Mouse (Mus musculus) embryonic facial prominence, embryonic 12.5 days (tissue): ENCODE measurements around the gene Gpr39. TPM values are rescaled to one million over a fixed set of nuclear protein-coding genes. Genes with fewer than 3 reads are reported as not detected.

ENCODE experiments used
- ATAC-seq: fragments of 200-750 bp; cut with Nextera tagmentation; 2 replicates; pipeline ENCODE4 v1.8.0; 2017; ENCODE audit not compliant: insufficient number of reproducible peaks, insufficient read depth, low FRiP score, low TSS enrichment
- H3K27ac ChIP-seq: fragments of 300-500 bp; sonication (generic); 2 replicates; pipeline ENCODE4 v1.5.1; 2016; ENCODE audit warnings: mild to moderate bottlenecking
- H3K27me3 ChIP-seq: fragments of 300-500 bp; sonication (generic); 2 replicates; pipeline ENCODE4 v1.6.1; 2016; ENCODE audit warnings: mild to moderate bottlenecking, moderate library complexity
- H3K36me3 ChIP-seq: fragments of 300-500 bp; sonication (generic); 2 replicates; pipeline ENCODE4 v1.6.1; 2016; ENCODE audit warnings: mild to moderate bottlenecking
- H3K4me1 ChIP-seq: fragments of 300-500 bp; sonication (generic); 2 replicates; pipeline ENCODE4 v1.6.1; 2016
- H3K4me2 ChIP-seq: fragments of 300-500 bp; sonication (generic); replicated peaks from 2 replicates; pipeline ENCODE4 v1.6.1; 2016; ENCODE audit warnings: mild to moderate bottlenecking, moderate library complexity
- H3K4me3 ChIP-seq: fragments of 300-500 bp; sonication (generic); 2 replicates; pipeline ENCODE4 v1.5.1; 2016; ENCODE audit warnings: mild to moderate bottlenecking
- H3K9ac ChIP-seq: fragments of 300-500 bp; sonication (generic); 2 replicates; pipeline ENCODE4 v1.6.1; 2016; ENCODE audit warnings: mild to moderate bottlenecking, moderate library complexity
- H3K9me3 ChIP-seq: fragments of 300-500 bp; sonication (generic); 2 replicates; pipeline ENCODE4 v1.6.1; 2016; ENCODE audit warnings: mild to moderate bottlenecking, moderate library complexity
- WGBS: fragments of 180-500 bp; shearing (Covaris S2); methylation state at CpG from one replicate; pipeline ENCODE4 v1.1.7; 2016; 5-methylcytosine and 5-hydroxymethylcytosine counted together
- polyA plus RNA-seq: library from polyadenylated mRNA; unstranded; fragments of >200 nt; fragmentation: Nextera tagmentation; extraction: Ambion mirVana; gene quantifications from 2 replicates; pipeline ENCODE4 v1.2.1, GENCODE M21; 2016

Gene Gpr39
- polyA plus RNA-seq, 1 experiment from 2014 or later, result not detected

GRCm38 (mm10) chr1:125731854-125732253 lies 55.1 kb downstream of the Gpr39 start:
- Histone ChIP-seq H3K4me3 (no peak overlapping the region), H3K27ac (no peak overlapping the region), H3K9me3 (no peaks in the 10 kb centered on the region), H3K36me3 (no peaks in the 10 kb centered on the region), H3K9ac (no peak overlapping the region), H3K27me3 (no peaks in the 10 kb centered on the region), H3K4me1 (no peaks in the 10 kb centered on the region), H3K4me2 (no peak overlapping the region)
- ATAC-seq, result no peak
- WGBS, result 84% methylated on average over 4 of the region's 4 CpGs

- Histone ChIP-seq H3K9me3 (no peaks in the 10 kb centered on the region), H3K4me3 (no peak overlapping the region), H3K27me3 (no peaks in the 10 kb centered on the region), H3K4me1 (no peaks in the 10 kb centered on the region), H3K4me2 (no peak overlapping the region), H3K27ac (no peak overlapping the region), H3K9ac (no peak overlapping the region), H3K36me3 (no peaks in the 10 kb centered on the region)
- ATAC-seq, result no peak
- 84% methylated on average over 4 of the region's 4 CpGs for WGBS
These were observed 68.0 kb downstream of the Gpr39 start for GRCm38 (mm10) chr1:125744766-125745165.

- ATAC-seq, result no peak
These were observed 78.7 kb downstream of the Gpr39 start for GRCm38 (mm10) chr1:125755335-125755996.

DNA sequence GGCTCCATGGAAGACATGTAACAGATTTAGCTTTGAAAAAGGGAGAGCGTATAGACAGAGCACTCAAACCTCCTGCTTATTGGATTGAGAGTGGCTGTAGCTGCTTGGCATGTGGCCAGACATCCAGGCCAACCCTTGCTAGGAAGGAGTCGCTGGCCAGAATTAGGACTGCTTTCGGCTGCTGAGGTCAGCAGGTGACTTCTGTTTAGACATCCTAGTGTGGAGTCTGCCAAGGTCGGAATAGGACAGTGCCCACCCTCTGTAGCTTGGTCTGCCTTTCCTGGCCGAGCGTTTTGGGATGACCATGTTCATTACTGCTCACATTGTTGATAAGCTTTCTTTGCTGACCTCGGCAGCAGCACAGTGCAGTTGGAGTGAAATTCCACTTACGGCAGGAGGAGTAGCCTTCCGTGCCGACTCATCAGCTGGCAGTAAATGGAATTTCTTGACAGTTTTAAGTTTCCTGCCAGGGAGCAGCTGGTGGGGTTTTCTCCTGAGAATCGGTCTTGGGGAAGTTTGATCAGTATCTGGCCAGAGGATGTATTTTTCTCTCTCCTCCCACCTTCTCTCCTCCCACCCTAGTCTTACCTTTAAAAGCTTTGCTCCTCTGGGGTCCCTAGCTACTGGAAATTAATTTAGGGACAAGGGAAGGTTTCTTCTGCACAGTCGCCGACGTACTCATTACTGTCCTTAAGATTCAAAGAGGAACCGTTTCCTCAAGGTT lies 83.3 kb downstream of the Gpr39 start:
- no peaks in the 10 kb centered on the region for H3K27me3 ChIP-seq
- no peak overlapping the region for H3K4me3 ChIP-seq
- no peak overlapping the region for H3K9ac ChIP-seq
- 72% methylated on average over 15 of the region's 15 CpGs for WGBS
- H3K27ac ChIP-seq, result no peak overlapping the region
- H3K36me3 ChIP-seq, result no peaks in the 10 kb centered on the region
- no peaks in the 10 kb centered on the region for H3K4me1 ChIP-seq
- ATAC-seq, result no peak
- H3K4me2 ChIP-seq, result no peak overlapping the region
- no peaks in the 10 kb centered on the region for H3K9me3 ChIP-seq

More at GRCm38 (mm10) chr1:125755335-125755996, 78.7 kb downstream of the Gpr39 start:
- Histone ChIP-seq H3K4me2 (no peak overlapping the region), H3K9ac (no peak overlapping the region), H3K27me3 (no peaks in the 10 kb centered on the region), H3K27ac (no peak overlapping the region), H3K9me3 (no peaks in the 10 kb centered on the region), H3K36me3 (no peaks in the 10 kb centered on the region), H3K4me1 (no peaks in the 10 kb centered on the region), H3K4me3 (no peak overlapping the region)
- 77% methylated on average over 4 of the region's 4 CpGs for WGBS

DNA sequence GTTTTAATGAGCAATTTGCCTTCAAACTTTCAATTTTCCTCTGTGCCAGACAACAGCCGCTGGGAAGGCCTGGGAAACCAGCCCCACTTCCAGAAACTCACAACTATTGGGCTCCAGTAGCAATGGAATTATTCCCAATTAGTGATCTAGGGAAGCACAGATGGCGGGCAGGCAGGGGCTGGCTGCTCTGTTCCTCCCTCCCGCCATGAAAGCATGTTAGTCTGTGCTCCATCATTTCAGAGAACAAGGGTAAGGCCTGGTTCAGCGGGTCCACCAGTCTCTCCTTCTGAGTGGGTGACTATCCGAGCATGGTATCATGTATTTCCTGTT lies 83.9 kb downstream of the Gpr39 start:
- Histone ChIP-seq H3K4me1 (no peaks in the 10 kb centered on the region), H3K27me3 (no peaks in the 10 kb centered on the region), H3K9ac (no peak overlapping the region), H3K9me3 (no peaks in the 10 kb centered on the region), H3K36me3 (no peaks in the 10 kb centered on the region), H3K27ac (no peak overlapping the region), H3K4me2 (no peak overlapping the region), H3K4me3 (no peak overlapping the region)
- WGBS, result 67% methylated on average over 5 of the region's 5 CpGs
- no peak for ATAC-seq

DNA sequence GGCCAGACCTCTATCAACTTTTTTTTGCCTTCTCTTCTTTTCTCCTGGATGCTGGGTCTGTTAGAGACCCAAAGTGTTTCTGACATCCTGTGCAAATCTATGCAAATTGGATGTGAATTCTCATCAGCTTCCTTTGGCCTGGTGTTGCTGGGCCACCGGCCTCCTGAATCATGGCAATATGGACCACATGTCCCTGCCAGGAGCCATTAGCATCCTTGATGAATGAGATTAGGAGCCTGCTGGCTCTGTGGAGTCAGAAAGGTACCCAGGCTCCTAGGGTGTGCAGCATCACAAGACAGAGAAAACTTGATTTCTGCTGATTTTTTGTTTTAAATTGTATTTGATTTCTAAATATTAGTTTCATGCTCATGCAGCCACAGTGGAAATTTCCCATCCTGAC lies 85.3 kb downstream of the Gpr39 start:
- no peak overlapping the region for H3K4me2 ChIP-seq
- no peak overlapping the region for H3K4me3 ChIP-seq
- H3K27me3 ChIP-seq, result no peaks in the 10 kb centered on the region
- H3K36me3 ChIP-seq, result no peaks in the 10 kb centered on the region
- H3K9me3 ChIP-seq, result no peaks in the 10 kb centered on the region
- no peak overlapping the region for H3K27ac ChIP-seq
- H3K9ac ChIP-seq, result no peak overlapping the region
- no peak for ATAC-seq
- H3K4me1 ChIP-seq, result no peaks in the 10 kb centered on the region
- WGBS, result 58% methylated on average over 1 of the region's 1 CpGs

GRCm38 (mm10) chr1:125789804-125790203 lies 113.0 kb downstream of the Gpr39 start:
- ATAC-seq, result no peak
- H3K9me3 ChIP-seq, result no peaks in the 10 kb centered on the region
- 26% methylated on average over 4 of the region's 4 CpGs for WGBS
- no peak overlapping the region for H3K9ac ChIP-seq
- H3K4me3 ChIP-seq, result no peak overlapping the region
- H3K4me1 ChIP-seq, result no peaks in the 10 kb centered on the region
- H3K4me2 ChIP-seq, result no peak overlapping the region
- H3K36me3 ChIP-seq, result no peaks in the 10 kb centered on the region
- H3K27ac ChIP-seq, result no peak overlapping the region
- no peaks in the 10 kb centered on the region for H3K27me3 ChIP-seq

DNA sequence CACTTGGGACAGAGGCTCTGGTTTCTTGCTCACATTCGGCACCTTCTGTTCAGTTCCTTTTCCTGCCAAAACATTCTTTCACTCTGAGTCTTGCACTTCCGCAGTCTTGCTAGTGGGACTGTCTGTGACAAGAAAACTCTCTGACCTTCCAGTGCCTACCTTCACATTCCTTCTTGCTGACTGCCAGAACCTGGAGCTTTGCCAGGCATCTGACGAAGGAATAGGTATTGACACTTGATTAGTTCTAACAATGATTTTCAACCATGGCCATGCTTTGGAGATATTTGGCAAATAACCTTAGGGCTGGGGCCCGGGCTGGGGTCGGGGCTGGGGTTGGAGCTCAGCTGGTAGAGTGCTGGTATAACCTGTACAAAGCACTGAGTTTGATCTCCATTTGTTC lies 123.7 kb downstream of the Gpr39 start:
- Histone ChIP-seq H3K4me2 (no peak overlapping the region), H3K9ac (no peak overlapping the region), H3K36me3 (no peaks in the 10 kb centered on the region), H3K4me3 (no peak overlapping the region), H3K4me1 (no peaks in the 10 kb centered on the region), H3K27me3 (no peaks in the 10 kb centered on the region), H3K27ac (no peak overlapping the region), H3K9me3 (peaks cover 14% of the 10 kb centered on the region)
- 89% methylated on average over 5 of the region's 5 CpGs for WGBS
- ATAC-seq, result no peak

DNA sequence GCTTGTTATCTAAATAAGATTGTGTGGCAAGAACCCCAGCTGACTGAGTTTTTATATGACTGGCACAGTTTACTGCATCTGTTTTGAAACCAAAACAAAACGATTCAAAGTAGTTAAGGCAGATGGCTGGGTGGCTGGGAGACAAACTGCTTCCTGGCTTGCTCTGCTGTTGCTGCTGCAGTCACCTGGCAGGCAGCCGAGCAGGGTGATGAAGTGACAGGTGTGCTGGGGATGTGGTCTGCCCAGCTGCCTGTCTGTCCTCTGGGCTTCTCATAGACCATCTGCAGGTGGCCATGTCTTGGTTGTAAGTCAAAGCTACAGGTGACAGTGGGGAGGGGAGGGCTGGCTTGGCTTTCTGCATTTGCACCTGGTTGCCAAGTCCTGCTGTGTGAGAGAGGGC lies 131.6 kb downstream of the Gpr39 start:
- H3K9me3 ChIP-seq, result no peaks in the 10 kb centered on the region
- no peaks in the 10 kb centered on the region for H3K27me3 ChIP-seq
- H3K4me1 ChIP-seq, result no peaks in the 10 kb centered on the region
- no peak overlapping the region for H3K4me2 ChIP-seq
- H3K4me3 ChIP-seq, result no peak overlapping the region
- H3K9ac ChIP-seq, result no peak overlapping the region
- H3K36me3 ChIP-seq, result no peaks in the 10 kb centered on the region
- no peak overlapping the region for H3K27ac ChIP-seq
- WGBS, result 68% methylated on average over 2 of the region's 2 CpGs
- no peak for ATAC-seq

DNA sequence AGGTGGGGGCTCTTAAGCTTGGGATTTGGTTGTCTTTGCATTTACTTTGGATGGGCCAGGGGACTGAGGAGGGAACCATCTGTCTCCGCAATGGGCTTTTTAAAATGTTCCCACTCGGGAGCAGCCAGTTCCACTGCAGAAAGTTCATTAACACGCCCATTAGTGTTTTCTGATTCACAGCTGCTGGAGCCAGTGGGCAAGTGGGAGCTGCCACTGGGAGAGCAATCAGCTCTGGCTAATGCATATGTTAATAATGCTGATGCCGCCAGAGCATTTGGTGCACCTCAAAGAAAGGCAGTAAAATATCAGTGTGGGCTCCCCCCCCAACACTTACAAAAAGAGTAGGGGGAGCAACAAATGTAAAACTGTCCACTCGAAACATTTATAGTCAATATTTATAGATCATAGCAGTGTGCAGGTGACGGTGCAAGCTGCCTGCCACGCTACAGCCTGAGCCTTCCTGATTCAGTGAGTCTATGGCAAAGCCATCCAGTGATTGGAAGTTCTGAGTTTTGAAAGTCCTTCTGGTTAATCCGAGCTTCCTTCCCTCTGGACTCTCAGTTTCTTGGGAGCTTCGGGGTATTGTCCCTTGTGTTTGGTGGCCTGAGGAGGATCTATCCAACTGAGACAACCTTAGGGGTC lies 136.5 kb downstream of the Gpr39 start:
- no peak overlapping the region for H3K4me3 ChIP-seq
- no peak overlapping the region for H3K27ac ChIP-seq
- no peak overlapping the region for H3K4me2 ChIP-seq
- no peaks in the 10 kb centered on the region for H3K27me3 ChIP-seq
- no peaks in the 10 kb centered on the region for H3K9me3 ChIP-seq
- H3K9ac ChIP-seq, result no peak overlapping the region
- WGBS, result 80% methylated on average over 9 of the region's 9 CpGs
- no peak for ATAC-seq
- no peaks in the 10 kb centered on the region for H3K4me1 ChIP-seq
- no peaks in the 10 kb centered on the region for H3K36me3 ChIP-seq

DNA sequence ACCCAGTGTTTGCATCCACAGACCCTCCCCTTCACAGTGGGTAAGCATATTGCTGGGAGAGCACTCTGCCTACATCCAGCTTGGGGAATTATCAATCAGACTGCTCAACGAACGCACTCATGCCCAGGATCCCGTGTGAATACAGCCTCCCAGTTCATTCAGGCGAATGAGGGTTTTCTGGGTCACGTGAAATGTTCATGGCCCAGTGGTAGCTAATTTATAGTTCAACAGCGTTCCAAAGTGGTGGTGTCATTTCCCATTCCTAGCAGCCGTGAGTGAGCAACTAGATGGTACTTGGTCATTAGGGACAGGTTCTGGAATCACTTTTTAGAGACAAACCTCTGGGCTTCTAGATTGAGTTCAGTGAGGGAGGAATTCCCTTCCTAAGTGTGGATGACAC lies 144.3 kb downstream of the Gpr39 start:
- Histone ChIP-seq H3K36me3 (no peaks in the 10 kb centered on the region), H3K9ac (no peak overlapping the region), H3K27ac (no peak overlapping the region), H3K4me2 (no peak overlapping the region), H3K4me3 (no peak overlapping the region), H3K27me3 (no peaks in the 10 kb centered on the region), H3K9me3 (no peaks in the 10 kb centered on the region), H3K4me1 (no peaks in the 10 kb centered on the region)
- ATAC-seq, result no peak
- 84% methylated on average over 7 of the region's 7 CpGs for WGBS

DNA sequence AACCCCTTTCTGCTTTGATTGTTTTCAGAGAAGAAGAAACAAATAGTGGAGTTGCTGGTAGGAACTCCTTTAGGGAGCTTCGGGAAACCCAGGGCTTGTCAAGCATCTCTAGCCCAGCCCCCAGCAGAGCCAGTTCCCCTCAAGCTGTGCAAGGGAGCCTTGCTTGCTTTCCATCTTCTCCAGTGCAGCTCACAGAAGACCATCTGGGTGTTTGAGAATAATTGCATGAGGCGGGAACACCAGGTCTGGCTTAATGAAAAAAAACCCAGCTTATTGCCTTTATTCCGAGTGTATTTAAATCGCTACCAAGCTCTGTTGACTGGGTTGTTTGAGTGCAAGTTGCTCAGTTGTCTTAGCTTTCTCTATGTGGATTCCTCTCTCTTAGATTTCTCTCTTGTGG lies 146.8 kb downstream of the Gpr39 start:
- Histone ChIP-seq H3K4me2 (no peak overlapping the region), H3K36me3 (no peaks in the 10 kb centered on the region), H3K27ac (no peak overlapping the region), H3K9me3 (no peaks in the 10 kb centered on the region), H3K4me3 (no peak overlapping the region), H3K9ac (no peak overlapping the region), H3K4me1 (no peaks in the 10 kb centered on the region), H3K27me3 (no peaks in the 10 kb centered on the region)
- no peak for ATAC-seq
- 72% methylated on average over 4 of the region's 4 CpGs for whole genome bisulfite sequencing
